Mouse (Mus musculus): ENCODE results near the gene Tmem117. TPM values are rescaled to one million over a fixed set of nuclear protein-coding genes. Genes with fewer than 3 reads are reported as not detected.

Gene Tmem117
- polyA plus RNA-seq, 1 experiment from 2014 or later, result 5.6 TPM

- DNase-seq (ENCODE audit: low spot score), result peak; percentile 59
- Histone ChIP-seq H3K4me3 (ENCODE audit: low read depth, low read length) (no peak overlapping the region), H3K9ac (ENCODE audit: low read length) (no peak overlapping the region), H3K27ac (replicated peaks) (no peak overlapping the region), H3K27me3 (ENCODE audit: control insufficient read depth, insufficient read depth, low read length) (no peaks in the 10 kb centered on the region), H3K4me1 (replicated peaks; ENCODE audit: control insufficient read depth, insufficient read depth) (no peaks in the 10 kb centered on the region), H3K9me3 (ENCODE audit: control insufficient read depth, low read length) (no peaks in the 10 kb centered on the region), H3K4me2 (replicated peaks; ENCODE audit: low read depth) (no peak overlapping the region), H3K36me3 (ENCODE audit: control insufficient read depth, insufficient read depth, low read length) (no peaks in the 10 kb centered on the region)
- ATAC-seq (ENCODE audit: low FRiP score, low TSS enrichment), result no peak
- TF ChIP-seq EP300 (optimal IDR thresholded peaks at IDR 0.05) (no peak), CTCF (IDR thresholded peaks at IDR 0.05; ENCODE audit: low read depth) (peak; percentile 82)
- 24% methylated on average over 5 of the region's 5 CpGs for WGBS
These were observed 93.7 kb downstream of the Tmem117 start for GRCm38 (mm10) chr15:94722759-94723158.

GRCm38 (mm10) chr15:94732104-94732503, 103.1 kb downstream of the Tmem117 start:
- no peaks in the 10 kb centered on the region for H3K36me3 ChIP-seq (ENCODE audit: control insufficient read depth, insufficient read depth, low read length)
- H3K4me3 ChIP-seq (ENCODE audit: low read depth, low read length), result no peak overlapping the region
- H3K9me3 ChIP-seq (ENCODE audit: control insufficient read depth, low read length), result no peaks in the 10 kb centered on the region
- H3K27me3 ChIP-seq (ENCODE audit: control insufficient read depth, insufficient read depth, low read length), result no peaks in the 10 kb centered on the region
- H3K9ac ChIP-seq (ENCODE audit: low read length), result no peak overlapping the region
- no peak overlapping the region for H3K27ac ChIP-seq (replicated peaks)
- no peaks in the 10 kb centered on the region for H3K4me1 ChIP-seq (replicated peaks; ENCODE audit: control insufficient read depth, insufficient read depth)
- TF ChIP-seq EP300 (optimal IDR thresholded peaks at IDR 0.05), result no peak
- no peak for TF ChIP-seq CTCF (IDR thresholded peaks at IDR 0.05; ENCODE audit: low read depth)
- WGBS, result 72% methylated on average over 4 of the region's 4 CpGs
- ATAC-seq (ENCODE audit: low FRiP score, low TSS enrichment) (no peak), DNase-seq (ENCODE audit: low spot score) (no peak)
- no peak overlapping the region for H3K4me2 ChIP-seq (replicated peaks; ENCODE audit: low read depth)

GRCm38 (mm10) chr15:94769227-94769626, 140.2 kb downstream of the Tmem117 start:
- H3K27ac ChIP-seq (replicated peaks), result no peak overlapping the region
- no peak overlapping the region for H3K4me2 ChIP-seq (replicated peaks; ENCODE audit: low read depth)
- H3K9me3 ChIP-seq (ENCODE audit: control insufficient read depth, low read length), result no peaks in the 10 kb centered on the region
- H3K4me1 ChIP-seq (replicated peaks; ENCODE audit: control insufficient read depth, insufficient read depth), result no peaks in the 10 kb centered on the region
- WGBS, result 18% methylated on average over 4 of the region's 4 CpGs
- H3K9ac ChIP-seq (ENCODE audit: low read length), result no peak overlapping the region
- DNase-seq (ENCODE audit: low spot score), result peak; percentile 13
- H3K27me3 ChIP-seq (ENCODE audit: control insufficient read depth, insufficient read depth, low read length), result no peaks in the 10 kb centered on the region
- H3K4me3 ChIP-seq (ENCODE audit: low read depth, low read length), result no peak overlapping the region
- 0 out of 2 replicates have a peak, but pooled peaks have one; percentile 24 for ATAC-seq (ENCODE audit: low FRiP score, low TSS enrichment)
- TF ChIP-seq CTCF (IDR thresholded peaks at IDR 0.05; ENCODE audit: low read depth) (peak; percentile 81), EP300 (optimal IDR thresholded peaks at IDR 0.05) (no peak)
- no peaks in the 10 kb centered on the region for H3K36me3 ChIP-seq (ENCODE audit: control insufficient read depth, insufficient read depth, low read length)

- no peak for TF ChIP-seq CTCF (IDR thresholded peaks at IDR 0.05; ENCODE audit: low read depth)
- TF ChIP-seq EP300 (optimal IDR thresholded peaks at IDR 0.05), result no peak
- no peak for DNase-seq (ENCODE audit: low spot score)
- no peak overlapping the region for H3K27ac ChIP-seq (replicated peaks)
- H3K9me3 ChIP-seq (ENCODE audit: control insufficient read depth, low read length), result no peaks in the 10 kb centered on the region
- H3K9ac ChIP-seq (ENCODE audit: low read length), result no peak overlapping the region
- H3K4me1 ChIP-seq (replicated peaks; ENCODE audit: control insufficient read depth, insufficient read depth), result no peaks in the 10 kb centered on the region
- no peaks in the 10 kb centered on the region for H3K27me3 ChIP-seq (ENCODE audit: control insufficient read depth, insufficient read depth, low read length)
- H3K36me3 ChIP-seq (ENCODE audit: control insufficient read depth, insufficient read depth, low read length), result no peaks in the 10 kb centered on the region
- no peak overlapping the region for H3K4me3 ChIP-seq (ENCODE audit: low read depth, low read length)
- no peak overlapping the region for H3K4me2 ChIP-seq (replicated peaks; ENCODE audit: low read depth)
- no peak for ATAC-seq (ENCODE audit: low FRiP score, low TSS enrichment)
- 79% methylated on average over 7 of the region's 7 CpGs for WGBS
These were observed 142.0 kb downstream of the Tmem117 start for GRCm38 (mm10) chr15:94770832-94771578.

GRCm38 (mm10) chr15:94771691-94772090, 142.7 kb downstream of the Tmem117 start:
- Histone ChIP-seq H3K27ac (replicated peaks) (no peak overlapping the region), H3K4me2 (replicated peaks; ENCODE audit: low read depth) (no peak overlapping the region), H3K4me3 (ENCODE audit: low read depth, low read length) (no peak overlapping the region), H3K4me1 (replicated peaks; ENCODE audit: control insufficient read depth, insufficient read depth) (no peaks in the 10 kb centered on the region), H3K9ac (ENCODE audit: low read length) (no peak overlapping the region), H3K27me3 (ENCODE audit: control insufficient read depth, insufficient read depth, low read length) (no peaks in the 10 kb centered on the region), H3K36me3 (ENCODE audit: control insufficient read depth, insufficient read depth, low read length) (no peaks in the 10 kb centered on the region), H3K9me3 (ENCODE audit: control insufficient read depth, low read length) (no peaks in the 10 kb centered on the region)
- TF ChIP-seq CTCF (IDR thresholded peaks at IDR 0.05; ENCODE audit: low read depth) (no peak), EP300 (optimal IDR thresholded peaks at IDR 0.05) (no peak)
- ATAC-seq (ENCODE audit: low FRiP score, low TSS enrichment) (no peak), DNase-seq (ENCODE audit: low spot score) (no peak)
- WGBS, result 90% methylated on average over 19 of the region's 19 CpGs

All from stomach, postnatal 0 days (tissue).